In the genomic region with DNA sequence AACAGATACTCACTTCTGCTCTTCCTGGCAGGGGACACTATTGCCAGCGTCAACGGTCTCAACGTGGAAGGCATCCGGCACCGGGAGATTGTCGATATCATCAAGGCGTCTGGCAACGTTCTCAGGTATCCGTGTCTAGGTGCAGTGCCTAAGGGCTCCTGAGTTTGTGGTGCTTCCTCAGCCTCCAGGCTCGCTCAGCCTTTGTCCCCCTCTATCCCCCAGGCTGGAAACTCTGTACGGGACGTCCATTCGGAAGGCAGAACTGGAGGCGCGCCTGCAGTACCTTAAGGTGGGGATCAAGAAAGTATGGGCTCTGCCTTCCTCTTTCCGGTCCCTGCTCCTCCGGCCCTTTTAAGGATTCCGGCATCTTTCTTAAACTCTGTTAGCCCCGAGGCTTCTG, we compare ENCODE assay signal across 17 mouse cellular contexts. TPM values are rescaled to one million over a fixed set of nuclear protein-coding genes. Genes with fewer than 3 reads are reported as not detected.
A peak's percentile ranks its signal among the peaks of the same experiment; 100 is the strongest.
DNase-seq lines count a peak whose midpoint lies in the region; TF ChIP-seq lines count a peak whose summit lies in the region.
"Had no signal": no experiment of that assay in that cellular context is flagged by ENCODE, and none has a peak within 500 bp of the region (broad histone marks: within the 10 kb centered on the region; RNA-seq: fewer than 3 reads in every experiment).

No protein-coding gene starts in this region.

- TF ChIP-seq POLR2A in lung, adult 2 months (IDR thresholded peaks at IDR 0.05; ENCODE audit: borderline replicate concordance, extremely low read depth, low read depth, low read length) = no peak

- no peak for TF ChIP-seq CTCF in gastrocnemius, adult 2 months (IDR thresholded peaks at IDR 0.05)
- no peak for TF ChIP-seq CTCF in lung, adult 2 months (IDR thresholded peaks at IDR 0.05; ENCODE audit: insufficient read depth, low read length)

- no peak overlapping the region for H3K4me3 ChIP-seq in gastrocnemius, adult 2 months
- H3K4me3 ChIP-seq in lung, adult 2 months (replicated peaks; ENCODE audit: extremely low read depth, low read depth, low read length) = no peak overlapping the region
- H3K4me3 ChIP-seq: embryonic facial prominence, embryonic 10.5 days; embryonic facial prominence, embryonic 12.5 days; forebrain, embryonic 13.5 days; forebrain, embryonic 15.5 days had no signal

- peaks cover 32% of the 10 kb centered on the region for H3K4me1 ChIP-seq in lung, adult 2 months (ENCODE audit: control insufficient read depth, insufficient read depth, low read length)

- WGBS in lung, adult 2 months = 95% methylated on average over 19 of the region's 19 CpGs

- H3K27ac ChIP-seq in gastrocnemius, adult 2 months = 0 out of 2 replicates have a peak overlapping the region, but pooled peaks have one; percentile 8
- H3K27ac ChIP-seq: embryonic facial prominence, embryonic 12.5 days; forebrain, embryonic 13.5 days; forebrain, embryonic 15.5 days had no signal

- intact Hi-C loops in gastrocnemius, adult 2 months (cut with DNase I) = no loop called here

- peak; percentile 1 for DNase-seq in adrenal gland, adult 2 months
- DNase-seq in adrenal gland, postnatal 14 days = no peak
- no peak for DNase-seq in gastrocnemius, adult 2 months
- no peak for DNase-seq in gastrocnemius, postnatal 25 days
- peak; percentile 2 for DNase-seq in lung, adult 2 months
- DNase-seq in lung, postnatal 4 days = no peak
- DNase-seq in kidney, postnatal 25 days = no peak
- DNase-seq: adrenal gland, adult 8-10 months; adrenal gland, postnatal 25 days; cerebellum, adult 11 months; cerebellum, adult 2 months; cerebellum, postnatal 36 days; forebrain, postnatal 0 days had no signal

RNA-seq across cellular contexts. Expression of a gene that starts 6.5 kb away (rescaled TPM):
- total RNA-seq in adrenal gland, adult 2 months (2021) = 10 to 100 TPM; 16.4 to 21.0 TPM
- polyA plus RNA-seq in adrenal gland, adult 2 months (2012; rRNA removed) = 53.0 and 60.3 TPM in 2 replicates
- 20.7 and 29.7 TPM in 2 replicates for total RNA-seq in adrenal gland, postnatal 14 days (2021)
- total RNA-seq in gastrocnemius, adult 2 months (2021) = 1 to 10 TPM; 5.8 to 5.9 TPM
- 1 to 10 TPM; 4.3 to 5.7 TPM for total RNA-seq in gastrocnemius, postnatal 25 days (2021)
- 36.6 and 58.8 TPM in 2 replicates for polyA plus RNA-seq in lung, adult 2 months (2012; rRNA removed)

RNA-seq across cellular contexts. Expression of a gene that starts 23.6 kb away (rescaled TPM):
- total RNA-seq in adrenal gland, adult 2 months (2021) = 100 to 1,000 TPM; 560 to 565 TPM
- polyA plus RNA-seq in adrenal gland, adult 2 months (2012; rRNA removed) = 162 and 415 TPM in 2 replicates
- total RNA-seq in adrenal gland, postnatal 14 days (2021) = 357 and 680 TPM in 2 replicates
- 100 to 1,000 TPM; 143 to 146 TPM for total RNA-seq in gastrocnemius, adult 2 months (2021)
- total RNA-seq in gastrocnemius, postnatal 25 days (2021) = 10 to 100 TPM; 52.2 to 90.7 TPM
- 40.0 and 43.4 TPM in 2 replicates for polyA plus RNA-seq in lung, adult 2 months (2012; rRNA removed)

RNA-seq across cellular contexts. Expression of a gene that starts 53.6 kb away (rescaled TPM):
- 10 to 100 TPM; 38.6 to 58.8 TPM for total RNA-seq in adrenal gland, adult 2 months (2021)
- 31.9 and 35.4 TPM in 2 replicates for polyA plus RNA-seq in adrenal gland, adult 2 months (2012; rRNA removed)
- 64.4 and 97.1 TPM in 2 replicates for total RNA-seq in adrenal gland, postnatal 14 days (2021)
- total RNA-seq in gastrocnemius, adult 2 months (2021) = 10 to 100 TPM; 23.7 to 32.4 TPM
- 10 to 100 TPM; 22.3 to 31.3 TPM for total RNA-seq in gastrocnemius, postnatal 25 days (2021)
- polyA plus RNA-seq in lung, adult 2 months (2012; rRNA removed) = 36.1 and 38.6 TPM in 2 replicates

RNA-seq across cellular contexts. Expression of a gene that starts 56.6 kb away (rescaled TPM):
- 10 to 100 TPM in 1 of 2 experiments, 1 to 10 TPM in 1; 5.2 to 10.0 TPM for total RNA-seq in adrenal gland, adult 2 months (2021)
- polyA plus RNA-seq in adrenal gland, adult 2 months (2012; rRNA removed) = 10.1 and 11.2 TPM in 2 replicates
- 9.0 and 11.2 TPM in 2 replicates for total RNA-seq in adrenal gland, postnatal 14 days (2021)
- total RNA-seq in gastrocnemius, adult 2 months (2021) = 10 to 100 TPM; 26.9 to 30.8 TPM
- 10 to 100 TPM; 23.0 to 34.4 TPM for total RNA-seq in gastrocnemius, postnatal 25 days (2021)
- 45.8 and 57.2 TPM in 2 replicates for polyA plus RNA-seq in lung, adult 2 months (2012; rRNA removed)

Comparison
In these comparisons a context has a peak if more than half of its experiments do, and no peak if none do; other contexts are left out.
1. DNase-seq: peak in adrenal gland, adult 2 months (single experiment) and lung, adult 2 months (single experiment); none in adrenal gland, postnatal 14 days (single experiment), gastrocnemius, adult 2 months (single experiment), gastrocnemius, postnatal 25 days (single experiment), lung, postnatal 4 days (0 of 2) and kidney, postnatal 25 days (0 of 2).